Mouse (Mus musculus) frontal cortex, adult (tissue): Measurements from ENCODE around the gene Cutc.

Source experiments
- ATAC-seq: cut with Nextera tagmentation; 2 replicates; pipeline ENCODE4 v1.9.2; 2017; ENCODE audit warnings: mild to moderate bottlenecking, moderate library complexity, mixed read lengths; ENCODE audit not compliant: low TSS enrichment

The Cutc gene

GRCm38 (mm10) chr19:43752489-43753225 is at the start of gene Cutc, which contains the start of gene Cox15:
Gene Cutc (plus strand): TSS chr19:43752996.
Gene Cox15 (minus strand): TSS chr19:43753000.
- peak; percentile 88 for ATAC-seq

- ATAC-seq: no peak
Measured at GRCm38 (mm10) chr19:43704211-43704610, 48.6 kb upstream of the Cutc start.

GRCm38 (mm10) chr19:43704787-43705497 is 47.9 kb upstream of the Cutc start:
- ATAC-seq: no peak

- ATAC-seq: no peak
Measured at GRCm38 (mm10) chr19:43708206-43708605, 44.6 kb upstream of the Cutc start.

- no peak; the same call in 1 of the 2 replicates for ATAC-seq
Measured at GRCm38 (mm10) chr19:43709317-43709716, 43.5 kb upstream of the Cutc start.

GRCm38 (mm10) chr19:43711159-43711916 is 41.5 kb upstream of the Cutc start:
- no peak for ATAC-seq

- no peak for ATAC-seq
Measured at GRCm38 (mm10) chr19:43711971-43712370, 40.8 kb upstream of the Cutc start.

GRCm38 (mm10) chr19:43720061-43720460 is 32.7 kb upstream of the Cutc start:
- ATAC-seq: peak; percentile 87

- no peak for ATAC-seq
Measured at GRCm38 (mm10) chr19:43722891-43723290, 29.9 kb upstream of the Cutc start.

- ATAC-seq: no peak
Measured at GRCm38 (mm10) chr19:43723501-43723900, 29.3 kb upstream of the Cutc start.

GRCm38 (mm10) chr19:43724194-43724593 is 28.6 kb upstream of the Cutc start:
- ATAC-seq: no peak

- no peak for ATAC-seq
Measured at GRCm38 (mm10) chr19:43724821-43725220, 28.0 kb upstream of the Cutc start.

- no peak for ATAC-seq
Measured at GRCm38 (mm10) chr19:43726510-43727146, 26.2 kb upstream of the Cutc start.

GRCm38 (mm10) chr19:43729296-43730036 is 23.3 kb upstream of the Cutc start:
- no peak for ATAC-seq

GRCm38 (mm10) chr19:43730037-43730428 is 22.8 kb upstream of the Cutc start:
- ATAC-seq: no peak

GRCm38 (mm10) chr19:43731157-43731556 is 21.6 kb upstream of the Cutc start:
- no peak for ATAC-seq

- ATAC-seq: peak; percentile 76
Measured at GRCm38 (mm10) chr19:43738409-43738808, 14.4 kb upstream of the Cutc start.

GRCm38 (mm10) chr19:43743401-43743800 is 9.4 kb upstream of the Cutc start:
- ATAC-seq: no peak

GRCm38 (mm10) chr19:43745740-43746139 is 7.1 kb upstream of the Cutc start:
- no peak for ATAC-seq

GRCm38 (mm10) chr19:43747877-43748276 is 4.9 kb upstream of the Cutc start:
- no peak for ATAC-seq

- ATAC-seq: no peak
Measured at GRCm38 (mm10) chr19:43750008-43750407, 2.8 kb upstream of the Cutc start.
